Mouse (Mus musculus): ENCODE measurements around the gene Hepacam. TPM values are rescaled to one million over a fixed set of nuclear protein-coding genes. Genes with fewer than 3 reads are reported as not detected.

Gene Hepacam
- total RNA-seq (2021): under 1 TPM; 0.41 to 0.59 TPM
- long read RNA-seq, experiment 1, partial matches to known transcripts: 1 of 7 reads
- long read RNA-seq, experiment 1, other reads (novel, unspliced or antisense): 4 of 7 reads
- long read RNA-seq, experiment 2, partial matches to known transcripts: 0 of 1 reads
- long read RNA-seq, experiment 2, other reads (novel, unspliced or antisense): 0 of 1 reads

DNA sequence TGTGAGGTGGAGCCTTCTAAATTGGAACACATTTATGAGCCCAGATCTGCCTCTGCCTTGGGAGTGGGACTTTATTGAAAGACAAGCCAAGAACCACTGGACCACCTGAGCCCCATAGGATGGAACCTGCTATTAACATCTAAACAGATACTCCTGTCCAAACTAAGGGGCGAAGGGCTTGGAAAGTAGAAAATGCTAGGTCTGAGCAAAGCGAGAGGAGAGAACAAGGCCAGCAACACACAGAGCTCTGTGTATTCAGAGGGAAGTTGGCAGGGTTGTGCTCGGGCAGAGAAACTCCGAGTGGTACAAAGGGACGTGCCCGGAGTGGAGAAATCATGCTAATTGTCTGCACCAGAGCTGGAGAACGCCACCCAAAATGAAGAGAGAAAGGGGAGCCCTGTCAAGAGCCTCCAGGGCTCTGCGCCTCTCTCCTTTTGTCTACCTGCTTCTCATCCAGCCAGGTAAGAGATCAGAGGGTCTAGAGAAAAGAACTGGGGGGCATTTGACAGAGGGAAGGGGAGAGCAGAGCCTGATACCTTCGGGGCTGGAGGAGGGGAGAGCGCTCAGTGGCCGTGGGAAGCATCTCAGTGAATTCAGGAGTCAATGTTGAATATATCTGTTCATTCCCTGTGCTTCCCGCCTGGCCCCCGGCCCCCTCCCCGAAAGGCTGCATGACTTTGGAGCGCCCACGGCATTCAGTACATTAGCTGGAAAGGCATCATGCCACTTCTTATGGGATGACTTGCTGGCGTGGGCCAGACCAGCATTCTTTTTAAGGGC lies at the start of gene Hepacam:
TSS of gene Hepacam (plus strand) at position 51 of the 780 bp plus-strand sequence.
- DNase-seq (ENCODE audit: low spot score in 2 of 2): no peak

DNA sequence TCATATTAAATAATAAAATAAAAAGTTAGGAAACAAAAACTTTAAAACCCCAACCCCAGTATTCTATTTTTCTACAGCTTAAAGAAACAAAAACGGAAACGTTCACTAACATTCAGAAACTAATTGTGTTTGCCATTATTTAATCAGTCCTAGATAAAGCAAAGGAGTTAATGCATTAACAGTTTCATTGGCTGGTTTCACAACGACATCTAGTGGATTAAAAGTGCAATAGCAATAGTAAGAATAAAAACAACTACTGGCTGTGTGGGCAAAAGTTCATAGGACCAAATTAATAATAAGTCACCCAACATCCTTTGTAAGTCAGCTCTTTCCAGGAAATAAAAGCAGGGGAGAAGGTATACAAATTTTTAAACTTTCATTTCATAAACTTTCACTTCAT lies 37.7 kb upstream of the Hepacam start:
- no peak for DNase-seq (ENCODE audit: low spot score in 2 of 2)

DNA sequence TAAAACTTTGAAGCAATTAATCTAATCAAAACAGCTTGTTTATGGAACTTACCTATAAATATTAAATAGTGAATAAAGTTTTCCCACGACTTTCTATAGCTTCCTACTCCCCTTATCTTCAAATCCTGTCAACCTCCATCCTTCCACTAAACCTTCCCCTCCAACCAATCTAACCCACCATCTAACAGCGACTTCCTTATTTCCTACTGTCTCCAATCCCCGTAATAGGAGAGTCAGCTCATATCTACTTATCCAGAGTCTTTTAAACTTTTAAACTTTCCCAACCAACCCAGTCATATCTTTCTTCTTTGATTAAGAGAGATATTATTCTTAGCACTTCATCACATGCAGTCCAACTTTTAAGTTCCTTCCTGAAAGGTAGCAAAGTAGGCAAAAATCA lies 21.7 kb upstream of the Hepacam start:
- no peak for DNase-seq (ENCODE audit: low spot score in 2 of 2)

DNA sequence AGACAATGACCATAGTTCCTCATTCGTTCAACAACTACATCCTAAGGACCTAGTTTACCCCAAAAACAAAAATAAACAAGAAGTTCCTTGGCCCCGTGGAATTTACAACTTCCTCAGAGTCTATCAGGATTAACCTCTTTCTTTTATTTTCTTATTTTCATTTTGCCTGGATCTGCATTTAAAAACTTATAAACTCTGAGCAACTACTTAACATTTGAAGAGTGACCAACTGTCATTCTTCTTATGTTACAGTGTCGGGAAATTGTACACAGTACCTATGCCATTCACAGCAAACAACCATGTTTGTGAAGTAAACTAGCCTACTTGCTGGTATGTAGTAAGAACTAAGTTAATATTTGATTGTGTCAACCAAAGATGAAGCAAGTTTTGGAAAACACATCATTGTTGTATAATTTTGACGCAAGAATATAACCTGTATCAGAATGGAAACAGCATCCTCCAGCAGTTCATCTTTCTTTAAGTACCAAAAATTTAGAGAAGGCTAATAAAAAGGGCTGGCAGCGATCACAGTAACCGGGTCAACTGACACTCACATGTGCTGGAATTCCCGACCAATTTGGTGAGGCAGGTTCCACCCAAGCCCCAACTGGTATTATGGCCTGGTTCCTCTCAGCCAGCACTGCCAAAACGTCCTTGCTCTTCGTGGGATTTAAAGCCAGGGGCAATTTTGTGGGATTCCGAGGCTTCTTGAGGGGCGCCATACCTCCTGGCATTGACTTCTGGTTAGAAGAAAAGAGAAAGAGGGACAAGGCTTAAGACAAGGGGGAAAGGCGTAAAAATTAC lies 19.8 kb upstream of the Hepacam start:
- no peak for DNase-seq (ENCODE audit: low spot score in 2 of 2)

DNA sequence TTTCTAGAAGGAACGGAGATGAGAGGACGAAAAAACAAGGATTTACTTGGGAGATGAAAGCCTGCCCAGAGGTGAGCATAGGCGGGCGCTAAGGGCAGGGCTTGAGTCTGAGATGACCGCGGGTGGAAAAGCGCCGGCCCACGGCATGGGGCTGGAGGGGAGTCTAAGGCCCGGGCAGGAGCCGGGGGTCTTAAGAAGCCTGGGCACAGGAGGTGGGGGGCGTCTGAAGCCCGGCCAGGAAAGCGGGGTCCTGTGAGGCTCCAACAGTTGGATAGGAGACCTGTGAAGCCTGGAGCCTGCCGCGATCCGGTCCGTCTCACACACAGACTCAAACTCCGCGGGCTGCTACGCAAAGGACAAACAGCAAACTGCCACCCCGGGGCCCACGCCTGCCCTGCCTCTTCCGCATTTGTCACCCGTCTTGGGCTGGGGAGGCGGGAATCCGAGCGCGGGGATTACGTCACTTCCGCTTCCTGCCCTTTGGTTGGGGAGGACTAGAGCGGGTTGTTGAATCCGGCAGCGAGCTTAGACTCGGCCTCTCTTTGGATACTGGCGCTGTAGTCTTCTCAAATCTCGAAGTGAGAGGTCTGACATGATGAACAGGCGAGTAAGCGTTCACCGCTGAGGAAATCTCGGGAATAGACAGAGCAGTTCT lies 19.0 kb upstream of the Hepacam start, which contains the start of gene Ccdc15:
TSS of gene Ccdc15 (minus strand) at position 445 of the 655 bp plus-strand sequence.
- DNase-seq (ENCODE audit: low spot score in 2 of 2): peak; percentile 95 to 97

DNA sequence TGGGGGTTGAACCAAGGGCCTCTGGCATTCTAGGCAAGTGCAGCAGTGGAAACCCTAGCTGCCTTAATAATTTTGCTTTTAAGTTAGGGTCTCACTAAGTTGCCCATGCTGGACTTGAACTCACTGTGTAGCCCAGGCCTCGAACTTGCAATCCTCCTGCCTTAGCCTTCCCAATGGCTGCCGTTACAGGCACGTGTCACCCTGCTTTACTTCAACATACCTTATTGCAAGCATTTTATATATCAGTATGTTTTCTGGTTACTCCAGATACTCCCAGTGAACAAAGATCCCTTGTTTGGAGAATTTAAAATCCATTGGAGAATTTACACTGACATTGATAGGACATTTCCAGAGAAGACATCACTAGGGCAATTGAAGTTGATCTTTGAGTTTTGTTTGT lies 18.1 kb upstream of the Hepacam start:
- DNase-seq (ENCODE audit: low spot score in 2 of 2): no peak

DNA sequence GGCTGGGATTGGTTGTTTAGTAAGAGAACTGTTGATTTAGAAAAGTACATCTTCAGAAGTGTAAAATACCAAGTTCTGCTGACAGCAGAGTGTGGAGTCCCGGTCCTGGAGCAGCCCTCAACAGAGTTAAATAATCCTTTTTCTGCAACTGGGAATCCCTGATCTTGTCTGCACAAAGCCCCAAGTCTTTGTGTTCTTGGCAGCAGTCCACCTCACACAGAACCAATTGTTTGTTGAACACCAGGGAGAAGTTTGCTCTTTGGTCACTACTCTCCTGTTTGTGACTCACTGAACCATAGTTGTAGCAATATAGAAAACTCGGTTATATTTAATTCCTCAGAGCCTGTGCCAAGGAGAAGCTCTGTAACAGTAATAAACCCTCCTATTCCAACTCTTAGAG lies 15.9 kb upstream of the Hepacam start:
- DNase-seq (ENCODE audit: low spot score in 2 of 2): no peak

DNA sequence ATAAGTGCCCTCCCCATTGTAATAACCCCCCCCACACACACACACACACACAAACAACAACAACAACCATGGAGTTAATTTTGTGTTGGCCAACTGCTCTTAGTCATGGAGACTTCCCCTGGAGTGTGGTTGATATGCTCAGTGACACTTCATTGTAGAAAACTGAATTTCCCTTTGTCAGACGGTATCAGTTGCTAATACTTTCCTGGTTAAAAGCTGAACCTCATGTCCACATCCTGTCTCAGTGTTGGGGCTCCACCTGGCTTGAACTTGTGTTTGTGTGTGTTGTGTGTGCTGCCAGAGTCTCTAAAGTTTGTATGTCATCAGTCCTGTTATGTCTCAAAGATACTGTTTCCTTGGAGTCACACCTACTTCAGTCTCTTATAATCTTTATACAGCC lies 12.7 kb upstream of the Hepacam start:
- no peak for DNase-seq (ENCODE audit: low spot score in 2 of 2)

DNA sequence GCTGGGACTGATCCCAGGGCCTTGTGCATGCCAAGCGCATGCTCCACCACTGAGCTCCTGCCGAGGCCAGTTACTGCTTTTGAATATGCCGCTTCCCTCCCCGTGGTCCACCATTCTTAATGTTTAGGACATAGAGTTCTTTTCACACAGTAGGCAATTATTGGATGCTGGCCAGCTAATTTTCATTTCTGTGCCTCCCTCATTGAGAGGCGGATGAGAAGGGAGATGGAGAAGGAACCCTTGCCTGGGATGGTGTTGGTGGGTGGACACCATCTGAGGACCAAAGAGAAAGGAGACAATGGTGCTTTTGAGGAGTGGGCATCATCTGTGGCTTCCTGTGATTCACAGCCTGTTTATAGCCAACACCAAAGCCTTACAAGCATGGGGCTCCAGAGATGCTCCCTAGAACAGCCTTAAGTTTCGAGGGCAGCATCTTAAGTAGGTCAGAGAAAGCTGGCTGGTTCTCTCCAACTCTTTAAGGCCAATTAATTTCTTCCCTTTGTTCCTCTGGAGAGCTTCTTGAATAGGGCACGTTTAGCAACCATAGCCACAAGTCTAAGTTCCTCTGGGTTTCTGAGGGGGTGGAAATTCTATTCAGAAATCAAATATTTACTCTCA lies 8.3 kb upstream of the Hepacam start:
- no peak for DNase-seq (ENCODE audit: low spot score in 2 of 2)

DNA sequence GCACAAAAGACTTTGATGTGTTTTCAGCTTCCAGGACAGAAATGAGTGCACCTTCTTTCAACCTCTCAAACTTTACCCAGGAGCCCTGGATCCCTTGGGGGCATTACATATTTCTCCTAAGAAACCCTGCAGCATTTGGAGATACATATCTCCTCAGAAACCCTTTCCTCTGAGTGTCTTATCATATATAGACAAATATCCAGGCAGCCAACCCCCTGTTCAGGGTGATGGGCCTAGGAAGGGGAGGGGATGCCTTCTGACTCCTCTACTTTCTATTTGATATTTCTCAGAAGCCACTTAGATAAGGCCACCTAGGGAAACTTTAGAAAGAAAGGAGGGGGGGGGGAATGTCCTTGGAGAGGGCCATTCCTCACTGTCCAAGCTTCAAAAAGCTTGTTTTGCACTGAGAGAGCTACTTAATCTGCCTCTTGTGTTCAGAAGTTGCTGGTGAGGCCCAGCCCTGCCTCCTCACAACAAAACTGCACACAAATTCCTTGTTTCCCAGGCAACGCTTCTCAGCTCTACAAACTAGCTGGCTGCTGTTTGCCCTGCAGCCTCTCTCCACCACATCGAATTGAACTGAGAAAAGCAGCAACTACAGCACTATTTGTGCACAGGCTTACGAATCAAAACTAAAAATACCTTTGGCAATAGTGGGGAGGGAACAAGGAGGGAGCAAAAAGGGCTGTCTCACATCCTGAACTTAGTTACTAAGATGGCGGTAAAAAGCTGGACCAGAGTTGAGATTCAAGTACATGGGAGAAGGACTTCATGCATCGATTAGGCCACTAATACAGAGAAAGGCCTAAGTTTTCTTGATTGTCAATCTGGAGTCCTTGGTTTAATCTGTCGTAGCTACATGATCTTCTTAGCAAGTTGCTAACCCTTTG lies 7.6 kb upstream of the Hepacam start:
- DNase-seq (ENCODE audit: low spot score in 2 of 2): peak in 1 of 2 experiments; percentile 12

DNA sequence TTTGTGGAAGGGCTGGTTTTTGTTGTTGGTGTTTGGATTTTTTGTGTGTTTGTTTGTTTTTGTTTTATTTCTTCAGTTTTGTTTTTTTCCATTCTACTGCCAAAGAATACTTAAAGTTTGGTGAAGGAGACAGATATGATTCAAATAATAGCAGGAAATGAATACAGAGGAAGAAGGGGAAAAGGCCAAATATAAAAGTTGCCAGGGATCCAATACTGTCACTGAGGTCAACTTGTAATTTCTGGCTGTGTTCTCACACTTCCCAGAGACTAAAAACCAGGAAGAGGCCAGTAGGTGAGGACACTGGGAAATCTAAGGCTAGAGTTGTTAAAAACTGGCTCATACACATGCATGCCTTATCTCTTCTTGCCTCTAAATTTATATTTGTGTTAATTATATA lies 5.1 kb upstream of the Hepacam start:
- DNase-seq (ENCODE audit: low spot score in 2 of 2): no peak

DNA sequence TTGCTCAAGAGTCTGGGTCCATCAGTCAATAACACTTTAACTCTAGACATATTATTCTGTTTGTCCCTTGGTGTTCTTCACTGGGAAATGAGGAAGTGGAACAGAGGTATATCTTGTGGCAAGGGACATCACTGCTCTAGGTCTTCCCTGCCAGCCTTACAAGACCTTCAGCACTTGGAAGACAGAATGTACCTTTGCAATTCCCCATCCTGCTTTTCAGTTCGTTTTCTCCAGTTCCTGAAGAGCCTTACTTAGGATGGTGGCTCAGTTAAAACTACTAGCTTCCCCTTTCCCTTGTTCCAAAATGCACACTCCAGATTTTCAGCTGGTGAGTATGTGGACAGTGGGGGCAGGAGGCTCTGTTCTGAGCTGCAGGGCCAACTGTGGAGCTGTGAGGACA lies 4.3 kb upstream of the Hepacam start:
- no peak for DNase-seq (ENCODE audit: low spot score in 2 of 2)

DNA sequence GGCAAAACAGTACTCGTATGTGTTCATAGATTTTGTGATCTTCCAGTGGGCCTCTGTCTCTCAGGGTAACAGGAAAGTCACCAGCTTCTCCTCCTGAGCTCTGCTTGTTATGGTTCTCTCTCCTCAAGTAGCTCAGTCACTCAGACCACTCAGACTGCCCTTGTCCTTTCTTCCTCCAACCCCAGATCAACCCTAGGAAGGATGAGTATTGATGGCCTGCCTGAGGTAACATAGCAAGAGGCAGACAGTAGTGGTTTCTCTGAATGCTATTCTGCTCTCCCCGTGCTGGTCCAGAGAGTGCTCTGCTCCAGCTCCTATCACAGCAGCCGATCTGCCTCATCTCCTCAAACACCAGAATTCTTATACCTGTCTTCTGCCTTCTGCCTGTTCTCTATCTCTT lies 3.6 kb upstream of the Hepacam start:
- no peak for DNase-seq (ENCODE audit: low spot score in 2 of 2)

DNA sequence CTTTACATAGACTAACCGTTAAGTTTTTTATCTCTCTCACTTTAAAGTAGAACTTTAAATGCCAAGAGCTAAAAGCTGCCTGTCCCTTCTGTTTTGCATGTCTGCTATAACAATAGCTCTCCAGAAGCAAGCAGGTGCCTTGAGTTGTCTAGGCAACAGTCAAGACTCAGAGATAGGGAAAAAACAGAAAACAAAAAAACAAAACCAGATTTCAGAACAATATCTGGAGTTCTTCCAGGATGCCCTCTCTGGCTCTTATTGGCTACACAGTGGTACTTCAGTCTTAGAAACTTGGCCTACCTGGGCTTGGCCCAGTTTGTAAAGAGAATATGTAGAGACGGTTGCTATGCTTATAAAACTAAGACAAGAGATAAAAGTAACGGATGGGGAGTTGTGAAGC lies 2.8 kb upstream of the Hepacam start:
- no peak for DNase-seq (ENCODE audit: low spot score in 2 of 2)

DNA sequence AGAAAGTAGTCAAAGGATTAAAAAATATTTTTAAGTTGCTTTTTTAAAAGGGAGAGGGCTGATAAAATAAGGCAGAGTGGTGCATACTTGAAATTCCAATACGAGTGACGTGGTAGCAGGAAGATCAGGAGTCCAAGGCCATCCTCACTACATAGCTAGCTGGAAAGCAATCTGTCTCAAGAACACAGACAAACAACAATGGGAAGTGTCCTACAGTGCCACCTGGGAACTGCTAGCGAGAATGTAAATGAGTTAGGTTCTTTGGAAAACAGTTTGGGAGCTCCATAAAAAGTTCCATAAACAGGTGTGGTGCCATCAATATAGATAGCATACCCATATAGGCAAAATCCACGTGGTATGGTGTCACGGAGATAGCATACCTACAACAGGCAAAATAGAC lies 1.4 kb upstream of the Hepacam start:
- DNase-seq (ENCODE audit: low spot score in 2 of 2): no peak

DNA sequence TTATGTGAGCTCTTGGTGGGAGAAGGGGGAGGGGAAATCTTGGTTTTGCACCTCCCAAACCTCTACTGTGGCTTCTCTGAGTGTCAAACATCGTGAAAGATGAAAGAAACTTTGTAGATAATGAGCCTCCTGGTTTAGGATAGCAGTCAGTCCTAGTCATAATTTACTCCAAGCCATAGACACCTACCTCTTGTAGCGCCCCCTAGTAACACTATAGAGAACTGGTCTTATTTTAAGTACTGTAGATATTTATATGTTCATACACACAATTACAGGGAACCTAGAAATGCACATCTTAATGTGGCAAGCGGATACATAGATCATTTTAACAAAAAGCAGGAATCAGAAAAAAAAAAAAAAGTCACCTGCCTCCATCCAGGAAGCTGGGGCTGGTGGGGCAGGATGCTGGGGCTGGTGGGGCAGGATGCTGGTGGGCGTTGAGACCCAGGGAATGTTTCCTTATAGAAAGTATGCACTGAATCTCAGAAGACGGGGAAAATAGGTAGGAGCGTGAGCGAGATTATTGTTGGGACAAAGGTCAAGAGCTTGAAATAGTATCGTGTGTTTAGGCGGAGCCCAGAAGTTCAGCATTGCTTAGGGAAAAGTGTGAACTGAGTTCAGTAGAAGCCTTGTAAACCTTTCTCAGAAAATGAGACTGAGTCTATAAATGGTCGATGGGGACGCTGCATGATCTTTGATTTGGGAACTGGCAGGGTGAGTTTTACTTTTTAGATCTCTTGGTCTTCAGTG lies 1.1 kb downstream of the Hepacam start:
- DNase-seq (ENCODE audit: low spot score in 2 of 2): no peak

DNA sequence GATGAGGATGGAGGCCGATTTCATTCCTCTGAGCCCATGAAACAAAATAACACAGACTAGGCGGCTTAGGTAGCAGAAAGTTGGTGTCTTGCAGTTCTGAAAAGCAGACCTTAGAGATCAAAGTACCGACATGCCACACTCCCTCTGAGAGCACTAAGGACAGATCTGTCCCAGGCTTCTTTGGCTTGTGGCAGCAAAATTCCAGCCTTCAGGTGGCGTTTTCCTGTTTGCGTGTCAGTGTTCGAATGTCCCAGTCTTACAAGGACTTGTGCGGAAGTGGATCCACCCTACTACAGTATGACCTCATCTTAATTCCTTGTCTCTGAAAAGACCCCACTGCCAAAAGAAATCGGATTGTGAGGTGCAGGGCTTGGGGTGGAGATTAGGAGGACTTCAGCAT lies 1.7 kb downstream of the Hepacam start:
- DNase-seq (ENCODE audit: low spot score in 2 of 2): no peak

DNA sequence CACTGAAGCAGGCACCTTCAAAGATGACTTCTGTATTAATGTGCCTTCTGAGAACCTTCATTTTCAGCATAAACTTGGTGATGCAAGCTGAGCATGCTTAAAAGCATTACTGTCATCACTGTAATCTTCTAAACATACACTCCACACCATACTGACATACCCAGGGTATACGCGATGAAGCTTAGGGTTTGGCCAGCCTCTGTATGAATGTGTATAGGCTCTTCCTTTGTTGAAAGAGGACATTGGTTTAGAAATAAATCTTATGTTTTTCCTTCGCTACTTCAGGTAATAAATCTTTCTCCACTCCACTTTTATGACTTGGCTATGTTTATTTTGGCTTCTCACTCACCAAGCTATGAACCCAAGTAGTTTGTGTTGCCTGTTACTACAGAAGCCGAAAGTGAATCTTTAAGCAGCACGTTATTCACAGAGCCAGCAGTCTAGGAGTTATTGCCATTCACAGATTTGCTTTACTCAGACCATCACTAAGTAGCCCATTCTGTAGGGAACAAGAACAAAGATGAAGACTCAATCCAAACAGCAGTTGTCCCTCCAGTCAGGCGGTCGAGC lies 4.2 kb downstream of the Hepacam start:
- DNase-seq (ENCODE audit: low spot score in 2 of 2): no peak

DNA sequence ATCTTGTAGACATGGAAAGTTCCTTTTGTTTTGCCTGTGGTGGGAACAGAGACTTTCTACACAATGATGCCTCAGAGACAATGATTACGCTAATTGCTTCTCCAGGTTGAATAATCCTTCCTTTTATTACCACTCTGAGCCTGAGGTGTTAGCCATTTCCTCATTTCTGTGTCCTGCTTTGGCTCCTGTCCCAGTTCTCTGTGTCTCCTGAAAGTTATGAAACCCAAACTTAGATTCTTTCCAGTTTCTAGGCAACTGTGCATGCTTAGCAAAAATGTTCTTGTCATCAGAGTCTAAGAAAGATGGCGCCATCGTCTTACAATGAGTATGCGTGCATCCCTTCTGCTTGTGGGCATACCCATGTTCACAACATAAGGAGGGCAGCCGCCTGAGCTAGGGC lies 8.6 kb downstream of the Hepacam start:
- no peak for DNase-seq (ENCODE audit: low spot score in 2 of 2)
